Mouse (Mus musculus): Measurements from ENCODE around the gene Nup210l. TPM values are rescaled to one million over a fixed set of nuclear protein-coding genes. Genes with fewer than 3 reads are reported as not detected.
"Not testable (repeated sequence)": the region's sequence is repeated elsewhere in the genome, so short reads cannot be mapped to it uniquely, and the experiment has no call there.

Gene Nup210l
- polyA plus RNA-seq, 2 experiments = 0.28 TPM; not detected in 1

- H3K27me3 ChIP-seq (ENCODE audit: control insufficient read depth, insufficient read depth, low read length) = no peaks in the 10 kb centered on the region
- no peaks in the 10 kb centered on the region for H3K9me3 ChIP-seq (ENCODE audit: control insufficient read depth, low read length)
- no peaks in the 10 kb centered on the region for H3K36me3 ChIP-seq (replicated peaks; ENCODE audit: control insufficient read depth, insufficient read depth, low read depth)
- DNase-seq (ENCODE audit: low read depth in 3 of 3, low spot score in 3 of 3) (no peak), ATAC-seq (ENCODE audit: insufficient read depth) (no peak)
- no peak overlapping the region for H3K9ac ChIP-seq (replicated peaks)
- 50% methylated on average over 3 of the region's 3 CpGs for WGBS (ENCODE audit: insufficient replicate concordance)
- no peak overlapping the region for H3K4me2 ChIP-seq (ENCODE audit: low read depth)
- TF ChIP-seq CTCF (IDR thresholded peaks at IDR 0.05; ENCODE audit: low read depth) (no peak), EP300 (IDR thresholded peaks at IDR 0.05; ENCODE audit: low read depth) (no peak)
- no peak overlapping the region for H3K27ac ChIP-seq
- H3K4me1 ChIP-seq (replicated peaks; ENCODE audit: control insufficient read depth in 2 of 2, insufficient read depth in 2 of 2, low read length in 1 of 2) = no peaks in the 10 kb centered on the region
- H3K4me3 ChIP-seq (ENCODE audit: insufficient read depth in 1 of 2, low read depth in 2 of 2, low read length in 2 of 2) = no peak overlapping the region
Measured at GRCm38 (mm10) chr3:90115526-90115925, 11.6 kb downstream of the Nup210l start.

GRCm38 (mm10) chr3:90118132-90118790, 14.3 kb downstream of the Nup210l start:
- no peaks in the 10 kb centered on the region for H3K4me1 ChIP-seq (replicated peaks; ENCODE audit: control insufficient read depth in 2 of 2, insufficient read depth in 2 of 2, low read length in 1 of 2)
- H3K9me3 ChIP-seq (ENCODE audit: control insufficient read depth, low read length) = no peaks in the 10 kb centered on the region
- H3K36me3 ChIP-seq (replicated peaks; ENCODE audit: control insufficient read depth, insufficient read depth, low read depth) = no peaks in the 10 kb centered on the region
- no peaks in the 10 kb centered on the region for H3K27me3 ChIP-seq (ENCODE audit: control insufficient read depth, insufficient read depth, low read length)
- 69% methylated on average over 13 of the region's 13 CpGs for WGBS (ENCODE audit: insufficient replicate concordance)
- H3K4me3 ChIP-seq (ENCODE audit: insufficient read depth in 1 of 2, low read depth in 2 of 2, low read length in 2 of 2) = no peak overlapping the region
- ATAC-seq (ENCODE audit: insufficient read depth) (no peak), DNase-seq (ENCODE audit: low read depth in 3 of 3, low spot score in 3 of 3) (no peak)
- H3K9ac ChIP-seq (replicated peaks) = no peak overlapping the region
- H3K4me2 ChIP-seq (ENCODE audit: low read depth) = no peak overlapping the region
- TF ChIP-seq CTCF (IDR thresholded peaks at IDR 0.05; ENCODE audit: low read depth) = no peak
- TF ChIP-seq EP300 (IDR thresholded peaks at IDR 0.05; ENCODE audit: low read depth) = no peak
- H3K27ac ChIP-seq = no peak overlapping the region

- 59% methylated on average over 5 of the region's 5 CpGs for WGBS (ENCODE audit: insufficient replicate concordance)
- not testable (repeated sequence) for H3K36me3 ChIP-seq (replicated peaks; ENCODE audit: control insufficient read depth, insufficient read depth, low read depth); H3K27ac ChIP-seq; H3K4me2 ChIP-seq (ENCODE audit: low read depth); H3K4me3 ChIP-seq (ENCODE audit: insufficient read depth in 1 of 2, low read depth in 2 of 2, low read length in 2 of 2); H3K27me3 ChIP-seq (ENCODE audit: control insufficient read depth, insufficient read depth, low read length); H3K9me3 ChIP-seq (ENCODE audit: control insufficient read depth, low read length); ATAC-seq (ENCODE audit: insufficient read depth); H3K4me1 ChIP-seq (replicated peaks; ENCODE audit: control insufficient read depth in 2 of 2, insufficient read depth in 2 of 2, low read length in 1 of 2); H3K9ac ChIP-seq (replicated peaks); DNase-seq (ENCODE audit: low read depth in 3 of 3, low spot score in 3 of 3)
Measured at GRCm38 (mm10) chr3:90122036-90122435, 18.1 kb downstream of the Nup210l start.

- no peak for ATAC-seq (ENCODE audit: insufficient read depth)
- Histone ChIP-seq H3K27me3 (ENCODE audit: control insufficient read depth, insufficient read depth, low read length) (no peaks in the 10 kb centered on the region), H3K36me3 (replicated peaks; ENCODE audit: control insufficient read depth, insufficient read depth, low read depth) (no peaks in the 10 kb centered on the region), H3K4me1 (replicated peaks; ENCODE audit: control insufficient read depth in 2 of 2, insufficient read depth in 2 of 2, low read length in 1 of 2) (no peaks in the 10 kb centered on the region), H3K9ac (replicated peaks) (no peak overlapping the region), H3K27ac (no peak overlapping the region), H3K4me2 (ENCODE audit: low read depth) (no peak overlapping the region), H3K4me3 (ENCODE audit: insufficient read depth in 1 of 2, low read depth in 2 of 2, low read length in 2 of 2) (no peak overlapping the region), H3K9me3 (ENCODE audit: control insufficient read depth, low read length) (no peaks in the 10 kb centered on the region)
- WGBS (ENCODE audit: insufficient replicate concordance) = 42% methylated on average over 5 of the region's 5 CpGs
- TF ChIP-seq CTCF (IDR thresholded peaks at IDR 0.05; ENCODE audit: low read depth) (no peak), EP300 (IDR thresholded peaks at IDR 0.05; ENCODE audit: low read depth) (no peak)
- no peak for DNase-seq (ENCODE audit: low read depth in 3 of 3, low spot score in 3 of 3)
Measured at GRCm38 (mm10) chr3:90125710-90126109, 21.8 kb downstream of the Nup210l start.

- ATAC-seq (ENCODE audit: insufficient read depth) = no peak
- no peak overlapping the region for H3K27ac ChIP-seq
Measured at GRCm38 (mm10) chr3:90127881-90128280, 23.9 kb downstream of the Nup210l start.

More at GRCm38 (mm10) chr3:90127881-90128280, 23.9 kb downstream of the Nup210l start:
- Histone ChIP-seq H3K4me2 (ENCODE audit: low read depth) (no peak overlapping the region), H3K4me1 (replicated peaks; ENCODE audit: control insufficient read depth in 2 of 2, insufficient read depth in 2 of 2, low read length in 1 of 2) (no peaks in the 10 kb centered on the region), H3K27me3 (ENCODE audit: control insufficient read depth, insufficient read depth, low read length) (no peaks in the 10 kb centered on the region), H3K4me3 (ENCODE audit: insufficient read depth in 1 of 2, low read depth in 2 of 2, low read length in 2 of 2) (no peak overlapping the region), H3K36me3 (replicated peaks; ENCODE audit: control insufficient read depth, insufficient read depth, low read depth) (no peaks in the 10 kb centered on the region), H3K9me3 (ENCODE audit: control insufficient read depth, low read length) (no peaks in the 10 kb centered on the region), H3K9ac (replicated peaks) (no peak overlapping the region)
- DNase-seq (ENCODE audit: low read depth in 3 of 3, low spot score in 3 of 3) = no peak
- TF ChIP-seq CTCF (IDR thresholded peaks at IDR 0.05; ENCODE audit: low read depth) (no peak), EP300 (IDR thresholded peaks at IDR 0.05; ENCODE audit: low read depth) (no peak)
- 88% methylated on average over 6 of the region's 6 CpGs for WGBS (ENCODE audit: insufficient replicate concordance)
